Mouse (Mus musculus) olfactory bulb, adult 2 months (tissue): Measurements from ENCODE around the gene Rab26.

Experiments
- CTCF ChIP-seq: fragments of 200-500 bp; IDR thresholded peaks from 2 replicates; pipeline ENCODE4 v1.5.1; 2012; ENCODE audit warnings: low read depth, mild to moderate bottlenecking, low read length, moderate library complexity; ENCODE audit not compliant: insufficient read depth
- POLR2A ChIP-seq: fragments of 200-500 bp; IDR thresholded peaks from 2 replicates; pipeline ENCODE4 v1.6.1; 2012; ENCODE audit warnings: mild to moderate bottlenecking, low read depth, low read length, moderate library complexity; ENCODE audit not compliant: insufficient read depth

DNA sequence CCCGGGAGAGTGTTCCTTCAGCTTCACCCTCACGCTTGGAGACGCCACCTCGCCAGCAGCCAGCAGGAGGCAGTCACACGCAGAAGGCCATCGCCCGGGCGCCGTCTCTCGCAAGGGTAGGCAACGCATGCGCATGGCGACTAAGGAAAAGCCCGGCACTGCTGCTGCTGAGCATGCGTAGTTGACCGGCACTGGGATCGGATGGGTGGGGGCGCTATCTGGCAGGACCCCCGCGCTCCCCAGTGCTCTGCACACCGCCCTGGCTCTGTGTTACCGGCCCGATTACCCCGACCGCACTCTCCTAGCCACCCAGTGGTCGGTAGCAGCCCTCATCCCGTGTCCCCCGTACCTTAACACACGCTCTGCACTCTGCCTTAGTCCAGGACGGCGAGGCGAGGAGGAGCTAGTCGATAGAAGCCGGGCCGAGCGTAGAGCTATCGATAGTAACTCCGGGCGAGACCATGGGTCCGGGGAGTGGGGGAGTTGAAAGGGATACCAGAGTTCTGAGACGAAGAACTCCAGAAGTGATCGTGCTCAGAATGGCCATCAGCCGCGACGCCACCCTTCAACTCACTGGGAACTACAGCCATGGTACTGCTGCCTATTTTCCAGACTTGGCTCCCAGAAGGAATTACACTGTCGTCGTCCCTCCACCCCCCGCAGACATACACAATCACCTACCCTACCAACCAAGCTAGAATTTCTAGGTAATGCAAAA is 55.2 kb downstream of the Rab26 start, which contains the start of gene Mlst8:
- peak; percentile 96 for TF ChIP-seq CTCF
- TF ChIP-seq POLR2A, result 0 out of 2 replicates have a peak, but pooled peaks have one; percentile 48
